Mouse (Mus musculus) monocyte, adult 2 months (primary cell): ENCODE measurements around the gene Rtn4ip1.
"Not testable (repeated sequence)": the region's sequence is repeated elsewhere in the genome, so short reads cannot be mapped to it uniquely, and the experiment has no call there.

ENCODE experiments used
- DNase-seq, 2 experiments: peaks; one replicate each; pipeline ENCODE4 v3.0.0; 2022; ENCODE audit warnings: low spot score in 2 of 2, low read depth in 1 of 2

Gene Rtn4ip1

GRCm38 (mm10) chr10:43927736-43928135, 26.1 kb downstream of the Rtn4ip1 start:
- DNase-seq: no peak

- no peak for DNase-seq
These were observed 27.0 kb downstream of the Rtn4ip1 start for GRCm38 (mm10) chr10:43928596-43928995.

- DNase-seq: no peak
These were observed 37.6 kb downstream of the Rtn4ip1 start for GRCm38 (mm10) chr10:43939136-43939662.

- no peak for DNase-seq
These were observed 42.1 kb downstream of the Rtn4ip1 start for GRCm38 (mm10) chr10:43943736-43944135.

- DNase-seq: no peak
These were observed 43.8 kb downstream of the Rtn4ip1 start for GRCm38 (mm10) chr10:43945435-43945834.

- peak in 1 of 2 experiments; percentile 24 for DNase-seq
These were observed 52.3 kb downstream of the Rtn4ip1 start for GRCm38 (mm10) chr10:43953942-43954341.

- no peak for DNase-seq
These were observed 63.3 kb downstream of the Rtn4ip1 start for GRCm38 (mm10) chr10:43964943-43965342.

GRCm38 (mm10) chr10:43973244-43973643, 71.6 kb downstream of the Rtn4ip1 start:
- DNase-seq: no peak

GRCm38 (mm10) chr10:43977353-43977752, 75.7 kb downstream of the Rtn4ip1 start:
- DNase-seq: no peak

GRCm38 (mm10) chr10:43980080-43980479, 78.5 kb downstream of the Rtn4ip1 start:
- DNase-seq: no peak

- DNase-seq: not testable (repeated sequence)
These were observed 79.1 kb downstream of the Rtn4ip1 start for GRCm38 (mm10) chr10:43980742-43981141.

GRCm38 (mm10) chr10:43982470-43982869, 80.9 kb downstream of the Rtn4ip1 start:
- no peak for DNase-seq

- no peak for DNase-seq
These were observed 81.6 kb downstream of the Rtn4ip1 start for GRCm38 (mm10) chr10:43983241-43983640.

- no peak for DNase-seq
These were observed 82.3 kb downstream of the Rtn4ip1 start for GRCm38 (mm10) chr10:43983866-43984265.

- DNase-seq: no peak
These were observed 89.7 kb downstream of the Rtn4ip1 start for GRCm38 (mm10) chr10:43991268-43991667.

GRCm38 (mm10) chr10:43992506-43992905, 90.9 kb downstream of the Rtn4ip1 start:
- DNase-seq: no peak

GRCm38 (mm10) chr10:43993198-43993597, 91.6 kb downstream of the Rtn4ip1 start:
- no peak for DNase-seq

- DNase-seq: peak; percentile 70 to 76
These were observed 94.4 kb downstream of the Rtn4ip1 start for GRCm38 (mm10) chr10:43995858-43996650.

- DNase-seq: no peak
These were observed 95.7 kb downstream of the Rtn4ip1 start for GRCm38 (mm10) chr10:43997276-43997675.

- no peak for DNase-seq
These were observed 96.4 kb downstream of the Rtn4ip1 start for GRCm38 (mm10) chr10:43998023-43998422.

- peak in 1 of 2 experiments; percentile 53 for DNase-seq
These were observed 97.0 kb downstream of the Rtn4ip1 start for GRCm38 (mm10) chr10:43998503-43999082.

GRCm38 (mm10) chr10:44000156-44000865, 98.7 kb downstream of the Rtn4ip1 start:
- DNase-seq: no peak
